Mouse (Mus musculus): ENCODE measurements around the gene Carnmt1.

- TF ChIP-seq EP300 (optimal IDR thresholded peaks at IDR 0.05): no peak
- TF ChIP-seq CTCF (IDR thresholded peaks at IDR 0.05; ENCODE audit: low read depth): no peak
Measured at GRCm38 (mm10) chr19:18669551-18669950, 1.0 kb upstream of the Carnmt1 start.
